Mouse (Mus musculus) skeletal muscle tissue, adult 2 months (tissue): ENCODE results near the gene Zfyve27.

Experiments
- DNase-seq: peaks from one replicate; pipeline ENCODE4 v3.0.0-alpha.2; 2012; ENCODE audit warnings: low read depth, low spot score

Zfyve27 gene

DNA sequence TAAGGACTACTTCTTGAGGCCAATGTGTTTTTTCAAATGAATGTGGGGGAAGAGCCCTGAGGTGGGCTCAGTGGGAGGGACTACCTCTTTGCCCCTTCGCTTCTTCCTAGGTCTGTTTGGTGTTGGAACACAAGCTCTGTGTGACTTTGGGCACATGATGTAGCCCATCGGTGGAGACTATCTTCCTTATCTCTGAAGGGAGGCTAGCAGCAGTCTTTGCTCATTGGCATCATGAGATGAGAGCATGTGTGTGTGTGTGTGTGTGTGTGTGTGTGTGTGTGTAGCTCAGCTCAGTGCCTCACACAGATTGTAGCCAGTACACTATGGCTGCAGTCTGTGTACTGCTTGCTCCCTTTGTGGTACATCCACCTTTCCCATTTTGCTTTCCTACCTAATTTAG, 13.7 kb downstream of the Zfyve27 start:
- no peak for DNase-seq

DNA sequence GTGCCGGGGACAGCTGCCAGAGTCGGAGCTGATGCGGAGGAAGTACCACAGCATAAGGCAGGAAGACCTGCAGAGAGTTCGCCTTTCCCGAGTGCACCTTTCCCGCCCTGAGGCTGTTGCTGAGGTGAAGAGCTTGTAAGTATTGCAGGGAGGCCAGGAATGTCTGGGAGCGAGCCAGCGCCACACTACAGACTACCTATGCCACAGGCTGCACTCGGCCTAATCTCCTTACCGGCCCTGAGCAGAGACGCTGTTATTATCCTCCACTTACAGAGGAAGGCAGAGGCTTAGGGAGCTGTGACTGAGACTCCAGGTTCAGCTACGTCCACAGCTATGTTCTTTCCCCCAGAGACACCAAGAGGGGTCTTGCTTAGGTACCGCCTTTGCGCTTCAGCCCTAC, 15.6 kb downstream of the Zfyve27 start:
- no peak for DNase-seq

DNA sequence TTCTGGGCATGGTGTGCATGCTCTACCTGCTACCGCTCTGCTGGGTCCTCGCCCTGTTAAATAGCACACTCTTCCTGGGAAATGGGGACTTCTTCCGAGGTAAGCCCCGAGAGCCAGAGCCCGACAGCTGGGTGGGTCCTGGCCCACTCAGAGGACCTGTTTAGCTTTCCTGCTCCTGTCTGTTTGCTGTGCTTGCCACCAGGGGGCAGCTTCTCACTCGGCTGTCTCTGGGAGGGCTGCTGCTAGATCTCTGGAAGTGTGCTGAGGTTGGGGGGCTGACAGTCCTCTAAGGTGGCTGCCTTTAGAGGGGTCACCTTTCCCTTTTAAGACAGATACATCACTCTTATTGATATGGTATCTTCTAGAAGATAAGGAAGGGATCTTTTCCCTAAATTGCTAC, 18.9 kb downstream of the Zfyve27 start:
- DNase-seq = no peak

DNA sequence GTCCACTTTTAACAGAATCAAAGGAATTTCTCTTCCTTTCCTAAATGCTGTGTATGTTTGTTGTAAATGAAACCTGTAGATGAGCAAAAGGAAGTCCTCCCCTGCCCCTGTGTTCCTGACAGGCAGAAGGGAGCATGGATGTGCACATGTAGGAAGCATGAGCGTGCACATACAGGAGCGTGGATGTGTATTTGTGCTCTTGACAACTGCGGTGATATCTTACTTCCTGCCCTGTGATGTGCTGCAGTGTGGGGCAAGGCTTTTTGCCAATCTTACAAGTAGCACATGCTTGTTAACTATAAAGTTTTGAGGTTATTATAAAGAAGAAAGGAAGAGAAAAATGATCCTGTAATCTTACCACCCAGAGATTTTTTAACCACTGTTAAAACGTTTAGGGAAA, 26.0 kb downstream of the Zfyve27 start:
- no peak for DNase-seq

DNA sequence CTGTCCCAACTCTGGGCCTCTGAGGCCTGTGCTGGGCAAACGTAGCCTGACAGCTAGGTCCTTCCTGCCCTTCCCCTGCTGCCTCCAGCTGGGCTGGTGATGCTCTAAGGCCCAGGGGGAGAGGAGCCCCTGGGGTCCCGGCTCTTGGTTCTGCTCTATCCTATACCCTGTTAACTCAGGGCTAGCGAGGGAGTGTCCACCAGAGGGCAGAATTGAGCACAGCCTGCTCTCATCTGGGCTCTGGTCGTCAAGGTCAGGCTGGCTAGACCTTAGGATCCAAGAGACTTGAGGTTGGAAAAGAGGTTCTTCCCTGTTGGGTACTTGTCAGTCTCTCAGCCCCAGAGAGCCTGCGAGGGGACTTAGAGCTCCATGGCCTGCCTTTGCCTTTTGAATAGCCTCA, 26.7 kb downstream of the Zfyve27 start:
- DNase-seq = no peak

DNA sequence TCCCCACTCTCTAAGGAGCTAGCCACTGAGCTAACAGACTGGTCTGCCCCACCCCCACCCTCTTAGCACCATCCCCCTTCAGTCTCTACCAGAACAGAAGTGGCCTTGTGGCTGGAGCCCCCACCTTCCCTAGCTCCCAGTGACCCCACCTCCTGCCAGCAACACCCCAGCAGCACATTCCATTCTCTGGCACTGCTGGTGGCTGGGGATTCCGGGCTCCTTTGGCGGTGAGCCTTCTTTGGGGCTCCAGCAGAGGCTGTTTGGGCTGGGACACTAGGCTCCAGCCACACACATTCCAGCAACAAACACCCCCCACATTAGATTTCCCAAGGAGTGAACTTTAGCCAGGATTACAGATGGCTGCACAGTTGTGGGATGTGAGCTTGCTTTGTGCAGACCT, 29.6 kb downstream of the Zfyve27 start:
- DNase-seq = no peak

DNA sequence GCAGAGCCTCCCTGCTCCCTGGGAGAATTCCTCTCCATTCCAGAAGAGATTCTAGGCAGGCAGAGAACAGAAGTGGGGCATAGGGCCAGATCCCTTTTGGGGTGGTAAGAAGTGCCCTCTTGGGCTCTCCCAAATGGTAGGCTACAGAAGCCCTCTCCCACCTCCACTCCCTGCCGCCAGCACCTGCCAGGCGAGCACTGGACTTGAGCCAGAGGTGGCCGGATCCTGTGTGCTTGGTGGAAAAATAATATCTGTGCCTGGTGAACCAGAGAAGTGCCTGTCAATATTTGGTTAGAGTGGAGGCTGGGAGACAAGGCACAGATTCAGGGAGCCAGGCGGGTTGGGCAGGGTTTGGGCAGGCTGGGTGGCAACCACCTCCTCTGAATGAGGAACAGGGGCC, 32.6 kb downstream of the Zfyve27 start:
- no peak for DNase-seq

DNA sequence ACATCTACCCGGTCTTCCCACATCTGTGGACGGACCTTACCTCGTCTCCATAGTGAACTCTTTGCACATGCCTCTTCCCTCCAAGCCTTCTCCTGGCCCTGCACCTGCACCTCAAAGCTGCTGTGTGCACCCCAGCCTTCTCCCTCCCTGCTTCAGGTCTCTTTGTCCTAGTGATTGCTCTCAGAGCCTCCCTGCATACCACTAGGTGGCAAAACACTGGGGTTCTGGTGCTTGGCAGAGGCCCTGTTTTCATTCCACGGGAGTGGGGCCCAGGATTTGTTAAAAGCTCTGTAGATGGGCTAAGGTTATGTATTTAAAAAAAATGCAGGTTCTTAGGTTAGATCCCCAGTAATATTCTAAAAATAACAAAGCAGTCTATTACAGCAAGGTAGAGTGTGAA, 33.3 kb downstream of the Zfyve27 start:
- no peak for DNase-seq

DNA sequence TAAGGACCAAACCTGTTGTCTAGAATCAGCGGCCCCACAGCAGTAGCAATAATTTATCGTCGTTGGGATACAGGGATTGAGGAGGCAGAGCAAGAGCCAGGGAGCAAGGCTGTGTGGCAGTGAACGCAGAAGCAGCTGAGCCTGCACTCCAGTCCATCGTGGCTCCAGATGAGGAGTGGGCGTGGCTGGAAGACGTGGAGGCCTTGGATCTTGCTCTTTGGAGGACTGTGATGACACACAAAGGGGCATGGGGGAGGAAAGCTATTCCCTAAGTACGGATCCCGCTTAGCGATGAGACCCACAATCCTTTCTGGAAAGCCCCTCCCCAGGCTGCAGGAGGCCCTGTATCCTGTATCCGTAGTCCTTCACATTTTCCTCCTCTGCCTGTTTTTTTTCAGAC, 34.3 kb downstream of the Zfyve27 start:
- no peak for DNase-seq

DNA sequence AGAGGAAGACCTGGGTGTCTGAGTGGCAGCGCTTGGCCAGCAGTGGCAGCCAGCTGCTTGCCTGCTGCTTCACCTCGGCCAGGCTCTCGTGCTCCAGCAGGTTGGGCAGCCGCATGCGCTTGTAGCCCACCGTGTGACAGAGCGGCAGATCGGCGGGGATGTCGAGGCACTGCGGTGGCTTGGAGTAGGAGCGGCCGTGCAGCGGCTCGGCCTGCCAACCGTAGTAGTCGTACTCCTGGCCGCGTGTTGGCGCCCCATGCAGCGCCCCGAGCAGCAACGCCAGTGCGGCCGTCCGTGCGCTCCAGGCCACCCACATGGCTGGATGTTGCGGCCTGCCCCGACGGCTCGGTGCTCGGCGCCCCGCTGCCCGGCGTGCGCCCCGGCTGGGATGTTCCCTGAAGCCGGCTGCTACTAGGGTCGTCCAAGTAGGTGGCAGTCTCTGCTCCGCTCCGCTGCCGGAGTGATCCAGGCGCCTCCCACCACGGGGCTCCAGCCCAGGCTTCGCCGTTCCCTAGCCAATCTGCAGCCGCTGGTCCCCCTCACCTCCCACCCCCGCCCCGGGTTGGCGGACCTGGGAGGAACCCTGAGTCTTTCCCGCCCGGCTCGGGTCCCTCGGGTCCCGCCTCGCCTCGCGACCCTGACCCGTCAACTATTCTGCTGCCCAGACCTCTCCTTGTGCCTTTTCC, 38.1 kb downstream of the Zfyve27 start, which contains the start of gene Sfrp5:
Sfrp5 (minus strand) TSS at position 557 of the 686 bp plus-strand sequence.
- no peak for DNase-seq

DNA sequence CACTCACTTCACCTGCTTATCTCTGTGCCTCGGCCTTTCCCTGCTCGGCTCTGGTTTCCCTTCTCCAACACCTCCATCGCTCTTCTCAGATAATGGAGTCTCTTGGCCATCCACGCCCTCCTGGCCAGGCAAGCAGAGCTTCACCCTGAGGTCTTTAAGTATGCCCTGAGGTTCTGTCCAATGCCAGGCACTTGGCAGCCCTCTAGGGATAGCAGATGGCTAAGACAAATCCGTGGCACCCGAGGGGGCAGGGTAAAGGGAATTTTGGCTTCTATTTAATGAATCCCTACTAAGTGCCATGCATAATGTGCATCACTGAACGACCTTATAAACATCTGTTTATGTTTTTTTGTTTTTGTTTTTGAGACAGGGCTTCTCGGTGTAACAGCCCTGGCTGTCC, 38.7 kb downstream of the Zfyve27 start:
- DNase-seq = no peak

DNA sequence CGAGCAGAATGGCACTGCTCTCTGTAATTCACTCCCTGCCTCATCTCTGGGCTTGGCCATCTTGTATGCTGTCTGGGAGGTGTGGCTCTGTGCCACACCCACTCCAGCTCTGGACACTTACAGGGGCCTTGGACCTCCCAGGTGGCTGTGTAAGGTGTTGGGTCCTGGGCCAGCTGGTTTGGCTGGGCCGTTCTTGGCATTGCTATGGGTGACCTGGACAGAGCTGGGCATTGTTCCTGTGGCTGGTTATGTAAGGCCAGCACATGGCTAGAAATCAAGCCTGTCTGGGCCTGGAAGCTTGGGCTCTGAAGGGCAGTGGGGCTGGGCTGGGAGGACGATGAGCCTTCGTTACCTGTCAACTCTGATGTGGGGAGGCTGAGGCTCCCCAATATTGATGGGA, 40.6 kb downstream of the Zfyve27 start:
- no peak for DNase-seq

DNA sequence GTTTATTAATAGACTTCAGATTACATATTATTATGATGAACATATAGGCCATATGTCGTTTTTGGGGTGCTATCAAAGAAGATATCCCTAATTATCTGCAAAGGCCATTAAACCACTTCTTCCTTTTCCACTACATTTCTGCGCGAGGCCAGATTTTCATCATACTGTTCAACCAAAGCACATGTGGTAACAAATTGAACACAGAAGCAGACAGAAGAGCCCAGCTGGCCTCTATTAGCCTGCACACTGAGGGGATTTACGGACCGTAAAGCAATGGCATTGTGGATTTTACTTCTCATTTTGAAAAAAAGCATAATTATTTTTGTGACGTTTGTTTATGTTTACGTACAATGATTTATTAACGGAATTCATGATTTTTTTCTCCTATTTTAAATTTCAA, 41.5 kb downstream of the Zfyve27 start:
- DNase-seq = no peak

DNA sequence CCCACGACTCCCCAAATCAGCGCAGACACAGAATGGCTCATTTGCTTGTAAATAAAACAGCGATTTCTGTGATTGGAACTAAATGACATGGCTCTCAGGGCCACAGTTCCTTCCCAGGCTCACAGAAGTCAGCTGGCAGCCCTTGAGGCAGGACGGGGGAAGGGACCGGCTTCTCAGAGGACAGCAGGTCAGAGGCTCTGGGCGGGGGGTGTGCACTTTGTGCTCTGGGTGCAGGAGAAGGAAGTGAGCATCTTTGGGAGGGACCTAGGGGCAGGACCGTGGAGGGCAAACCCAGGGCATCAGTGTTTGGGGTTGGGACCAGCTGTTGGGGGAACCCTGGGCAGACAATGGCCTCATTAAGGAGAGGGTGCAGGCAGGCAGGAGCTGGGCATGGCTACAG, 45.7 kb downstream of the Zfyve27 start:
- DNase-seq = no peak

DNA sequence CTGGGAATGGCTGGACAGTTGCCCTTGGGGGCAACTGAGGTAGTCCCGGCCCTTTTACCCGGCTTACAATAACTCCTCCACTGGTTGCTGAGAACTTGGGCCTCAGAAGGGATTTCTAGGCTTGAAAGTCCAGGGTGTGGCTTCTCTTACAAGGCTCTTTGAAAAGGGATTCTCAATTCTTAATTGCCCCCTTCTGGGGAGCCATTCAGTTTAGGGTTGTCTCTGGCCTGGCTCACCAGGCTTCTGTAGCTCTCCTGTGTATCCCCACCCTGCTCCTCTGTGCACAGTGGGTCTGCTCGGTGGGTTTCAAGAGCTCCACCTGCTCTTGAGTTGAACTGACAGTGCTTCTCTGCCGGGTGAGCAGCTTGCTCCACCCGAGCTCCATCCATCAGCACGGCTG, 46.2 kb downstream of the Zfyve27 start:
- no peak for DNase-seq

DNA sequence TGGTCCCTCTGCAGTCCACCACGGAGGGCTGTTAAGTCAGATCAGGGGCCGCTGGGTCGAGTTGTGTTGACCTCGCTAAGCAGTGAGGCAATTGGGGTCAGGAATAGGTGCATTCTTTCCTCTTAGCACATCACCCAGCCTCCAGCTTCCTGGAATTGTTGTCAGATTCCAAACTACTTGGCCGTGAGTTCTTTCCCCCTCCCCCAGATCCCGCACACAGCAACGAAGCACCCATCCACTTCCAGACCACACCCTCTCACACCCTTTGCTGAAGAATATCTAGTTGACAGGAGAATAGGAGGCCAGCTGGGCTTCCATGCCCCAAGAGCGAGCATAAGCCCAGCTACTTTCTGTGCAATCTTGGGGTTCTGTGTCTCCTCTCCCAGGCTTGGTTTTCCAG, 48.2 kb downstream of the Zfyve27 start:
- no peak for DNase-seq

DNA sequence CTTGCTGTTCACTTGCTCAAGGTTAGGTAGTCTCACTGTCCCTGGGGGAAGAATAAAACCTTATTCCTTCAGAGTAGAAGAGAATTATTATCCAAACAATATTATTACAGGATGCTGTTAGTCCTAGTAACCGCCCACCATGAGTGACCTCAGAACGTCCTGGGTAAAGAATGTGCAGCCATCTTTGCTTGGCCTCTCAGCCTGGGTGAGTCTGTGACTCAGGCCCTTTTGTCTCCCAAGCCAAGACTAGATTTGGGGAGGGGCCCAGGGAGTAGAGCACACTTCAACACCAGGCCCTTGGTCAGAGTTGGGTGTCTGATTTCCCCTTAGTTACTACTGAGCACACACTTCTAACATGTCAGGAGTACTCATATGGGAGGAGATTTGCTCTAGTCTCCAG, 50.9 kb downstream of the Zfyve27 start:
- no peak for DNase-seq

DNA sequence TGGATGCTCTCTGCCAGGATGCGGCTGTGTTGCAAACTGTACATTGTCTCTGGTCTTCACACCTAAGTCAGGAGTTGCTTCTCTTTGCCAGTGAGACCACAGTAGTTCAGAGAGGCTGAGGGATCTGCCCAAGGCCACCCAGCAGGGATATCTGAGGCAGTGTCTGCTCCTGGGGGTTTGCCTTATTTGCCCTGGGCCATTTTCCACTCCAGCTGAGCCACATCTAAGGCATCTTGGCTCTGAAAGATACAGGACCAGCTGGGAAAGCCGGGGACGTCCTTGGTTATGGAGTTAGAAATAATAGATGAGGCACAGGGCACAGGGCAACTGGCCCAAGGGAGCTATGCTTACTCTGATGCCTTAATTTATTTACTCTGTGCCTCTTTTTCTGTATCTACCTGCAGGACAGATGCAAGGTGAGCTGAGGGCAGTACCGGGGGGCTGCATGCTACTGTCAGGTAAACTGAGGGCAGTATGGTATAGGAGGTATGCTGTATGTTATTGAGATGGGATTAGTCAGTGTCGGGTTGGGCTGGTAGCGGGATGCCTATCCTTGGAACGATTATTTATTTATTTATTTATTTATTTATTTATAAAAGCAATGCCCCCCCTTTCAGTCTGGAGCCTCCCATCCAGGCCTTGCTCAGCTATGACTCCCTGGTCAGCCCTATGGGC, 53.1 kb downstream of the Zfyve27 start:
- no peak for DNase-seq

DNA sequence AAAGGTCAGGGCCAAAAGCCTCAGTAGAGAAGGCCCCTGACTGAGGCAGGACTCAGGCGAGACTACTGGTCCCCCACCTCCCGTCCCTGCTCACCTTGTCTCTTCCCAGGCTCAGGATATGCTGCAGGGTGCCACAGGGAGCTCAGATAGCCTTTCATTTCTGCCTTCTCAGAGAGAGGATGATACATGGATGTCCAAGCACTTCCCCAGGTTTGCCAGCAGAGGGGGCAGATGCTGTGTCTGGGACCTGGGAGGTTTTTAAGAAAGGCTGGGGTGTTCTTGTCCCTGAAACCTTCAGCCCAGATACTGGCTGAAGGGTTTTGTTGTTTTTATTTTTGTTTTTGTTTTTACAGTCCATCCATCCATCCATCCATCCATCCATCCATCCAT, 53.6 kb downstream of the Zfyve27 start:
- peak; percentile 39 for DNase-seq

DNA sequence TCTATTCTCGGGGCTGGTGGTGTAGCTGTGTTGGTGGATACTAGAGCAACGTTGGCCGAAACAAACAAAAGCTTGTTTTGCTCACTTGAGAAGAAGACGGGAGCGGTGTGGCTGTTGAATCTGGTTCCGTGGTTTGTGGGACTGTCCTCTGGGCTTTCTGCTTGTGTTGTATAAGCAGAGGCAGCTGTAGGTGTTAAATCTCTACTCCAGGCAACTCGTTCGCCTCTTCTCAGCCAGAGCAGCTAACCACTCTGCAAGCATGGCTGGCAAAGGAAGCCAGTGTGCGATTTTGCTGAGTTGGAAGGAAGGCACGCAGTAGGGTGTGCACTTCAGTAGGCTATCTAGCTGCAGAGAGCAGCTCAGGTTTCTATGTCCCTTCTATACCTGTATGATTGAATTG, 62.7 kb downstream of the Zfyve27 start:
- DNase-seq = peak; percentile 7

DNA sequence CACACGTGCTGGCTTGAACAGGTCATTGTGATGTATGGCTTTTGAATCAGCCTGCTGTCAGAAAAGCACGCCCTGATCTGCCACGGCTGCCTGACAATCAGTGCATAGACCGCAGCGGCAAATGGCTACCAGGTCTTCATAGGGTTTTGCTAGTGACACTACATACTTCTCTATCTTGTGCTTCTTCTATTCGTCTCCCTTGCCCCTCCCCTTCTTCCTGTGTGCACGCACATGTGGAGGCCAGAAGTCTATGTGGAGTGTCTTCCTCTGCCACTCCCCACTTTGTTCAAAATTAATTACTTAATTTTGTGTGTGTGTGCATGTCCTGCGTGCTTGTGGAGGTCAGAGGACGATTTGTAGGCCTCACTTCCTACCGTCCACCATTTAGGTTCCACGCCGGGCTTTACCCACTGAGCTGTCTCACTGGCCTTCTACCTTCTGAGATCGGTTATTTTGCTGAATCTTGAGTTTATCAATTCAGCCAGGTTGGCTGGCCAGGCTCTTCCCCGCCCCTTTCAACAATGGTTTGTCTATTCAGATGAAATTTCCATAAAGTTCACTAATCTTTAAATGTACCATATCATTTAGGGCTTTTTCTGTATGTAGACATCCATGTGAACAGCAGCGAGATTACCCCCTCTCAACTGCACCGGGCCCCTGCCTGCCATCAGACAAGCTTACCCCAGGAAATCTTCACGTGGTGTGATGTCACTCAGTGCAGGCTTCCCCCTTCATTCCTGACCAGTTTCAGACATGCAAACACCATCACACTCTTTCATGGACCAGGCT, 65.9 kb downstream of the Zfyve27 start:
- DNase-seq = no peak

DNA sequence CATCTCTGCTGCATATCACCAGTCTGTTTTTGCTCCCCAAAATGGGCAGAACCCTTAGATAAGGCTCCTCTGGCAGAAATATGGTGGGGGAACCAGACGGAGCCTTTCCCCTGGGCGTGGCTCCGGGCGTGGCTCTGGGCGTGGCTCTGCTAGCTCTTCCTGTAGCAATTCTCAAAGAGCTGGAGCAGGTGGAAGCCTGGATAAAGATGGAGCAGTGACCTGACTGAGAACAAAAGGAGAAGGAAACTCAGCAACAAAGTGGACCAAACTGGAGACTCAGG, 66.5 kb downstream of the Zfyve27 start:
- no peak for DNase-seq

DNA sequence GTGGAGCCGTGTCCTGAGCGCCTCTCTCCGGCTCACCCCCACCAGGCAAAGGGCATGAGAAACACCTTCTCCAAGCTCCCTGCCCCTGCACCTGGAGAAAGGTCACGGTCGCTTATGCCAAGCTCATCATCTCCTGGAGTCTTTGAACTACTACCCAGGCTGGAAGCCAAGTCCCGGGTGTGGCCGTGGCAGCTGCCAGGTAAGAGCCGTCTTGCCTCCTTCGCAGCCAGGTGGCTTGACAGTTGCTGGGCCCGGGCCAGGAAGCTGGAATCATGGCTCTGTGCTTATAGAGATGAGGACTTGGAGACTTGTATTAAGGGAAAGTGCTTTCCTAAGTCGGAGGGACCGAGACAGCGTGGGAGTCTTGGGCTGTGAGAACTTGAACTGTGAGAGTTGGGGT, 67.2 kb downstream of the Zfyve27 start:
- peak; percentile 7 for DNase-seq
